Mouse (Mus musculus) T-helper 1 cell (primary cell): ENCODE measurements around the gene Odf3.
"Not testable (repeated sequence)": the region's sequence is repeated elsewhere in the genome, so short reads cannot be mapped to it uniquely, and the experiment has no call there.

Source experiments
- in situ Hi-C: fragments of 300-600 bp; cut with MboI, MseI; formaldehyde crosslinking; loops from one replicate; pipeline ENCODE4 v1.15.1; 2025; ENCODE audit warnings: high pct_unique_total_duplicates

The Odf3 gene

GRCm38 (mm10) chr7:140880865-140881515, 33.4 kb downstream of the Odf3 start:
- in situ Hi-C loops: no loop called here

GRCm38 (mm10) chr7:140881696-140882468, 34.3 kb downstream of the Odf3 start, which contains the start of the genes Psmd13 and Sirt3:
Psmd13 (plus strand) TSS chr7:140881968.
Sirt3 (minus strand) TSS chr7:140882309.
- in situ Hi-C loops: no loop called here

- in situ Hi-C loops: no loop called here
These were observed 34.8 kb downstream of the Odf3 start for GRCm38 (mm10) chr7:140882469-140882803.

GRCm38 (mm10) chr7:140890636-140891035, 43.0 kb downstream of the Odf3 start:
- in situ Hi-C loops: not testable (repeated sequence)

- in situ Hi-C loops: no loop called here
These were observed 46.4 kb downstream of the Odf3 start for GRCm38 (mm10) chr7:140894031-140894430.

- in situ Hi-C loops: no loop called here
These were observed 47.0 kb downstream of the Odf3 start for GRCm38 (mm10) chr7:140894611-140895010.

- in situ Hi-C loops: no loop called here
These were observed 50.3 kb downstream of the Odf3 start for GRCm38 (mm10) chr7:140897863-140898262.

- in situ Hi-C loops: no loop called here
These were observed 51.5 kb downstream of the Odf3 start for GRCm38 (mm10) chr7:140899121-140899520.

GRCm38 (mm10) chr7:140900220-140900619, 52.6 kb downstream of the Odf3 start, which contains the start of gene Cox8b:
Cox8b (minus strand) TSS chr7:140900446.
- in situ Hi-C loops: loop anchor here (5.0 kb wide), 1 partner anchor 58 kb away; no protein-coding TSS in a partner anchor
